Mouse (Mus musculus) megakaryocyte, adult 5-6 weeks (primary cell): Measurements from ENCODE around the gene Plp2. TPM values are rescaled to one million over a fixed set of nuclear protein-coding genes. Genes with fewer than 3 reads are reported as not detected.

Source experiments
- ATAC-seq: 2 replicates; pipeline ENCODE4 v1.8.0; 2016; ENCODE audit warnings: mild to moderate bottlenecking, inconsistent platforms; ENCODE audit not compliant: poor library complexity, severe bottlenecking
- total RNA-seq, 2 experiments: library from RNA; stranded (forward) in 1 of 2; stranded (reverse) in 1 of 2; fragments of 153-499, 151-499 nt in 1 of 2; fragments of 221-1000, 200-1000 nt in 1 of 2; gene quantifications; 2 replicates each; pipeline versions ENCODE4 v1.2.3 to v1.2.4; 2015 to 2017

Plp2 gene
- total RNA-seq, 2 experiments from 2014 or later = 267 to 987 TPM

DNA sequence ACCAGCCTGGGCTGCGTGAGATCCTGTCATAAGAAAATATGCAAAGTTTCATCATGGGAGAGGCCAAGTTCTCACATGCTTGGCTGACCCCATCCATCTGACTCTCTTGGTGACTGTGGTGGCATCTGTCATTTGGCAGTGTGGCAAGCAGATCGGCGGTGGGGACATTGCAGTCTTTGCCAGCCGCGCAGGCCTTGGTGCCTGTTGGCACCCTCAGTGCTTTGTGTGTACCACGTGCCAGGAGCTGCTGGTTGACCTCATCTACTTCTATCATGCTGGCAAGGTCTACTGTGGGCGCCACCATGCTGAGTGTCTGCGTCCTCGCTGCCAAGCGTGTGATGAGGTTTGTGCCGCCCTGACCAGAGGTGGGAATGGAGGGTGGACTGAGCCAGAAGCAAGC is 6.4 kb downstream of the Plp2 start:
- no peak for ATAC-seq

- ATAC-seq = 0 out of 2 replicates have a peak, but pooled peaks have one; percentile 33
Observed at GRCm38 (mm10) chrX:7662936-7663335, 8.3 kb downstream of the Plp2 start.

DNA sequence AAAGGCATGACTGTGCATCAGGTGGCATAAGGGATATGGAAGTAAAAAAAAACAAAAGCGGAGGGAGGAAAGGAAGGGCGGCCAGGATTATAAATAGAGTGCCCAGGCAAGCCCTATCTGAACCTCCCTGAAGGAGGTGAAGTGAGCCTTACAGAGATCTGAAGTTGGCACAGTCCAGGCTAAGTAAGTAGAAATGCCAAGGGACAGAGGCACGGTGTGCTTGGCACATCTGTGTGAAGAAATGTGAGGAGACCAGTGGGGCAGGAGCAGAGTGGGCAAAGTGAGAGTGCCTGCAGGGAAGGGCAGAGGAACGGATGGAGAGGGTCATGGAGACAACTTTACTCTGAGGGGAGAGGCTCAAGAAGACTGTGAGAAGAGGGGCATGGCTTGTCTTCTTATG is 10.1 kb downstream of the Plp2 start:
- ATAC-seq = no peak

- no peak for ATAC-seq
Observed at GRCm38 (mm10) chrX:7658785-7659589, 12.2 kb downstream of the Plp2 start.

DNA sequence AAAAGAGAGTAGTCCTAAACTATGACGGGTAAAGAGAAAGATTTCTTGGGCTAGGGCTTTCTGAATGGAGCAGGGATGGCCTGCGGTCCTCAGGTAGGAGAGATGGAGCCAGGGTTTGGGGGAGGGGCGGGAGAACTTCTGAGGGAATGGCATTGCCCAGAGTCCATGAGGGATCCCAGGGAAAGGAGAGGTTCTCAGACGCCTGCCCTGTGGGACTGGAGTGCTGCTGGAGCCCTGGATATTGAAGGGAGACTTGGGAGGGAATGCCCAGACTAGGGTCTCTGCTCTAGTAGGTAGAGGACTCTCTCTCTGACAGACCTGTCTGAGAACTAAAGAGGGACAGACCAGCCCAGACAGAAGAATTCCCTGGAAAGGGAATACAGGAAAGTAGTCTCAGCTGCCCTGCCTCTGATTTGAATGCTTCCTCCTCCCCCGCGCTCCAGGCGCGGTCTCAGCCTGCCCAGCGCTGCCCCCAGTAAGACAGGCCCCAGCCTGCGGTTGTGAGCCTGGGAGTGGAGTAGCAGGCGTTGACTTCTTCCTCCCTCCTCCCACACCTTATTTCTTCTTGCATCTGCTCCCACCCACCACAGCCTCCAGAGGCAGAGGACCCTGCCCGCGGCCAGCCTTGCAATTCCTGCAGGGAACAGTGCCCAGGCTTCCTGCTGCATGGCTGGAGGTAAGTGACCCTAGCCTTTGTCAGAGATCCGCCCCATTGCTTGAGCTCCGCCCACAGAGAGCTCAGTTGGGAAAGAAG is 13.0 kb downstream of the Plp2 start:
- ATAC-seq = 0 out of 2 replicates have a peak, but pooled peaks have one; percentile 33

GRCm38 (mm10) chrX:7657221-7657639 is 14.0 kb downstream of the Plp2 start, which contains the start of gene Prickle3:
Gene Prickle3 (plus strand): TSS chrX:7657260.
- peak; percentile 97 for ATAC-seq

- peak; percentile 94 for ATAC-seq
Observed at GRCm38 (mm10) chrX:7648671-7649304, 22.4 kb downstream of the Plp2 start.

- no peak for ATAC-seq
Observed at GRCm38 (mm10) chrX:7645349-7645748, 25.8 kb downstream of the Plp2 start.

DNA sequence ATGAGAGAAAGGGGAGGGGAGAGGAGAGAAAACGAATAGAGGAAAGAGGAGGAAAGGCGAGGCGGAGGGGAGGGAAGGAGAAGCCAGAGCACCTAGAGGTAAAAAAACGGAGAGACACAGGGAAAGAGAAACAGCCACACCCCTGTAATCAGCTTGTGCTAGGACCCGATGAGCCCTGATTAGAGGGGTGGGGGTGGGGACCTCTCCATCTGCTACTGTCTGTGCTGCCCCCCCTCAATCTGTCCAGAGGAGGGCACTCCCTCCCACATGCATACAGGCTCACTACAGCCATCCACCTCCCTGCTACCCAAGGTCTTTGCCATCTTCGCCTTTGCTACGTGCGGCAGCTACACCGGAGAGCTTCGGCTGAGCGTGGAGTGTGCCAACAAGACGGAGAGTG is 30.4 kb downstream of the Plp2 start:
- no peak for ATAC-seq

DNA sequence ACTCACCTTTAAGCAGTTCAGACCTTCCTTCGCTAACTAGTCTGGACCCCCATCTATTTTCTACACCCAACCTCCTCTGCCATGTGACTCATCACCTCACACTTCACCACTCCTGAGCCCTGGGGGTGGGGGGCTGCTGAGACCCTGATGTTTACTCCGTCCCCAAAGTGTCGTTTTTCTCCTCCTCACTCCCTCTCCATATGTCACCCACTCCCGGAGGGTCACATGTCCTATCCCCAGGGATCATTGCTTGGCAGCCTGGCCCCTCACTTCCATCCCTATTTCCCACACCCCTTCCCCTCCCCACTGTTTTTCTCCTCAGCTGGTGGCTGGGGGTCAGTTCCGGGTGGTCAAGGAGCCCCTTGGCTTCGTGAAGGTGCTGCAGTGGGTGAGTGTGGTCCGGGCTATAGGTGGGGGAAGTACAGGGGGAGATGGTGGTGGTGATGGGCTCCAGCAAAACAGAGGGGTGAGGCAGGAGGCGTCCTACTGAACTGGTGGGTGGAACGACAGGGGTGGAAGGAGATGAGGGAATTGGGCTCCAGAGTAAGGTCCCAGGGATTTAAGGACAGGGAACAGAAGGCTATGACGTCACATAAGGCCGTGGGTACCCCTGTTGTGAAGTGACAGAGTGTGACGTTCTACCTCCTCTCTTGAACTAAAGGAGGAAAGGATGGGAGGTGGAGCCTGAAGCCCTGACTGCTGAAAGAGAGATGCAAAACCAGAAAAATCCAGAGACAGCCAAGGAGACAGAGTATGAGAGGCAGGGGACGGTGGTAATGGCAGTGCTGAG is 31.5 kb downstream of the Plp2 start:
- no peak for ATAC-seq

GRCm38 (mm10) chrX:7638401-7639091 is 32.6 kb downstream of the Plp2 start, which contains the start of gene Syp:
Gene Syp (plus strand): TSS chrX:7638471.
- ATAC-seq = peak; percentile 89

DNA sequence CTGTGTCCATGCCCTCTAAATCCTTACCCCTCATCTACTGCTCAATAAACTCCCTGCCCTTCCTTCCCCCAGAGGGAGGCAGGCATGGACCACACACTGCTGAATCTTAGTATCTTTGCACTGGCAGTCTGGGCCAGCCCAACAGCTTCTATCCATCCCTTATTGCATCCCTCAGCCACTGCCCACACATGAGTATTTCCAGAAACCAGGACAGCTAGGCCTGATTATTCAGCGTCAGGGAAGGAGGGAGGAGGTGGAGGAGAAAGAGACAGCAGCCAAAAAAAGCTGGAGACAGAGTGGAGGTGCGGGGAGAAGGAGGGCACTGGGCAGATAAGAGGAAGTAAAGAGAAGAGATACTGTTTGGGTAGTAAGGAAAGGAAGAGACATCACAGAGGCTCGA is 36.1 kb downstream of the Plp2 start:
- ATAC-seq = no peak

DNA sequence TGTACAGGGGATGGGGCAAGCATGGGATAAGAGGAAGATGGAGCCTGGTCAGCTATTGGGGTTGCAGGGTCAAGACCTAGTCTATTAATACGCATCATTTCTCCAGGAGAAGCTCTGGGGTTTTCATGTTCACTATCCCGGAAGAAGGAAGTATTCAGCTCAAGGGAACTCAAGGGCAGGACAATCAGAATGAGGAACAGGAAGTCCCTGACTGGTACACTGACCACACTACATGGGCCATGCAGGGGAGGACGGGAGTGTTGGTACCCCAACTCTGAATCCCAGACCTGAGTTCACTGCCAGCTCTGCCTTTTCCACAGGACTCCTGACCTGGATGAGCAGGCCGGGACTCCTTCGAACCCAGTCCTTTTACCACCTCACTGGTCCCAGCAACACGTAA is 38.6 kb downstream of the Plp2 start:
- ATAC-seq = peak; percentile 80

Other genes with a start within 250 kb of the Plp2 start
- 0.41 TPM in 1 of 2 replicates, not detected in the other for gene Foxp3, start 97.7 kb downstream of the Plp2 start, total RNA-seq (2015)
- gene Foxp3, start 97.7 kb downstream of the Plp2 start, total RNA-seq (2017) = 0.49 and 0.66 TPM in 2 replicates
- gene Ppp1r3f, start 97.1 kb downstream of the Plp2 start, total RNA-seq (2015) = 0.05 and 0.09 TPM in 2 replicates
- gene Ppp1r3f, start 97.1 kb downstream of the Plp2 start, total RNA-seq (2017) = 0.53 and 0.55 TPM in 2 replicates
- gene Ccdc22, start 65.9 kb downstream of the Plp2 start, total RNA-seq (2015) = 9.5 and 12.3 TPM in 2 replicates
- gene Ccdc22, start 65.9 kb downstream of the Plp2 start, total RNA-seq (2017) = 20.2 and 26.4 TPM in 2 replicates
- gene Cacna1f, start 64.3 kb downstream of the Plp2 start, total RNA-seq (2015) = 0.40 and 0.59 TPM in 2 replicates
- 0.07 and 0.37 TPM in 2 replicates for gene Cacna1f, start 64.3 kb downstream of the Plp2 start, total RNA-seq (2017)
- 0.50 and 1.5 TPM in 2 replicates for gene Syp, start 32.9 kb downstream of the Plp2 start, total RNA-seq (2015)
- 1.2 and 3.7 TPM in 2 replicates for gene Syp, start 32.9 kb downstream of the Plp2 start, total RNA-seq (2017)
- 7.0 and 8.7 TPM in 2 replicates for gene Prickle3, start 14.1 kb downstream of the Plp2 start, total RNA-seq (2015)
- gene Prickle3, start 14.1 kb downstream of the Plp2 start, total RNA-seq (2017) = 7.9 and 9.3 TPM in 2 replicates
- gene Magix, start 9.9 kb upstream of the Plp2 start, total RNA-seq (2015) = not detected in 2 replicates
- 0.18 TPM in 1 of 2 replicates, not detected in the other for gene Magix, start 9.9 kb upstream of the Plp2 start, total RNA-seq (2017)
- 24.8 and 25.7 TPM in 2 replicates for gene Gpkow, start 25.7 kb upstream of the Plp2 start, total RNA-seq (2015)
- 24.2 and 25.7 TPM in 2 replicates for gene Gpkow, start 25.7 kb upstream of the Plp2 start, total RNA-seq (2017)
- gene Wdr45, start 42.9 kb upstream of the Plp2 start, total RNA-seq (2015) = 25.6 and 38.7 TPM in 2 replicates
- 13.4 and 18.9 TPM in 2 replicates for gene Wdr45, start 42.9 kb upstream of the Plp2 start, total RNA-seq (2017)
- not detected in 2 replicates for gene Gm45208, start 50.9 kb upstream of the Plp2 start, total RNA-seq (2015)
- not detected in 2 replicates for gene Gm45208, start 50.9 kb upstream of the Plp2 start, total RNA-seq (2017)
- 7.8 and 20.6 TPM in 2 replicates for gene Praf2, start 57.0 kb upstream of the Plp2 start, total RNA-seq (2015)
- gene Praf2, start 57.0 kb upstream of the Plp2 start, total RNA-seq (2017) = 5.4 and 5.8 TPM in 2 replicates
- gene Ccdc120, start 79.5 kb upstream of the Plp2 start, total RNA-seq (2015) = not detected in 2 replicates
- not detected in 2 replicates for gene Ccdc120, start 79.5 kb upstream of the Plp2 start, total RNA-seq (2017)
- 45.9 and 54.6 TPM in 2 replicates for gene Tfe3, start 91.2 kb upstream of the Plp2 start, total RNA-seq (2015)
- 22.3 and 39.4 TPM in 2 replicates for gene Tfe3, start 91.2 kb upstream of the Plp2 start, total RNA-seq (2017)
- 39.5 and 55.4 TPM in 2 replicates for gene Gripap1, start 118.4 kb upstream of the Plp2 start, total RNA-seq (2015)
- 70.5 and 81.9 TPM in 2 replicates for gene Gripap1, start 118.4 kb upstream of the Plp2 start, total RNA-seq (2017)
- gene Kcnd1, start 150.9 kb upstream of the Plp2 start, total RNA-seq (2015) = 0.39 and 0.49 TPM in 2 replicates
- gene Kcnd1, start 150.9 kb upstream of the Plp2 start, total RNA-seq (2017) = 0.20 and 0.29 TPM in 2 replicates
- 43.2 and 50.6 TPM in 2 replicates for gene Otud5, start 170.0 kb upstream of the Plp2 start, total RNA-seq (2015)
- 70.2 and 73.0 TPM in 2 replicates for gene Otud5, start 170.0 kb upstream of the Plp2 start, total RNA-seq (2017)
- 4.7 and 8.6 TPM in 2 replicates for gene Pim2, start 206.9 kb upstream of the Plp2 start, total RNA-seq (2015)
- gene Pim2, start 206.9 kb upstream of the Plp2 start, total RNA-seq (2017) = 1.1 and 1.4 TPM in 2 replicates
- 6.4 and 9.8 TPM in 2 replicates for gene Slc35a2, start 212.6 kb upstream of the Plp2 start, total RNA-seq (2015)
- 10.9 and 13.5 TPM in 2 replicates for gene Slc35a2, start 212.6 kb upstream of the Plp2 start, total RNA-seq (2017)
- gene Pqbp1, start 227.9 kb upstream of the Plp2 start, total RNA-seq (2015) = 25.6 and 29.8 TPM in 2 replicates
- 116 and 123 TPM in 2 replicates for gene Pqbp1, start 227.9 kb upstream of the Plp2 start, total RNA-seq (2017)
- 75.8 and 85.4 TPM in 2 replicates for gene Timm17b, start 228.0 kb upstream of the Plp2 start, total RNA-seq (2015)
- gene Timm17b, start 228.0 kb upstream of the Plp2 start, total RNA-seq (2017) = 35.8 and 50.0 TPM in 2 replicates
- not detected in 2 replicates for gene Gm10491, start 236.4 kb upstream of the Plp2 start, total RNA-seq (2015)
- not detected in 2 replicates for gene Gm10491, start 236.4 kb upstream of the Plp2 start, total RNA-seq (2017)
- not detected in 2 replicates for gene Gm10490, start 238.2 kb upstream of the Plp2 start, total RNA-seq (2015)
- not detected in 2 replicates for gene Gm10490, start 238.2 kb upstream of the Plp2 start, total RNA-seq (2017)
- gene Pcsk1n, start 248.4 kb upstream of the Plp2 start, total RNA-seq (2015) = not detected in 2 replicates
- gene Pcsk1n, start 248.4 kb upstream of the Plp2 start, total RNA-seq (2017) = not detected in 2 replicates